Mouse (Mus musculus): ENCODE results near the gene Rtn4rl1. TPM values are rescaled to one million over a fixed set of nuclear protein-coding genes. Genes with fewer than 3 reads are reported as not detected.

The Rtn4rl1 gene
- polyA plus RNA-seq, 1 experiment, result 11.1 TPM

DNA sequence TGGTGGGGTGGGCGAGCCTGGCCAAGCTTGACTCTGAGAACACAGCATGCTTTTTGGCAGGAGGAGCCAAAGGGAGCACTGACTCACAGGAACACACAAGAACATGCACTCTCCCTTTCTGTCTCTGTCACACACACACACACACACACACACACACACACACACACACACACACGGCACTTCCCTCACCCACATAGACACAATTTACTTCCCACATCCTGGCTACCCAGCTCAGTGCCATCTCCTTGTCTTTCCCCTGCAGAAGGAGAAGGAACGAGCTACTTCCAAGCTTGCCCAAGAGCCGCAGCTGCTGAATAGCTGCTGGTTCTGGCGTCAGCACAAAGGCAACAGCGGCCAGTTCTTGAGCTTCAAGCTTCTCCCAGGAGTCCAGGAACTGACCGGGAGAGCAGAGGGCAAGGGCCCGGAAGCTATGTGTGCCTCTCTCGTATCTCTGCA is 74.3 kb downstream of the Rtn4rl1 start:
- DNase-seq (ENCODE audit: low read depth in 1 of 2, low spot score in 2 of 2), result no peak
- Histone ChIP-seq H3K27me3 (ENCODE audit: control insufficient read depth, insufficient read depth, low read length) (no peaks in the 10 kb centered on the region), H3K4me1 (ENCODE audit: control insufficient read depth, insufficient read depth, insufficient read length) (peaks cover 3% of the 10 kb centered on the region; the same call in 1 of the 2 replicates), H3K4me3 (ENCODE audit: extremely low read depth, insufficient read depth, insufficient read length) (no peak overlapping the region), H3K27ac (ENCODE audit: insufficient read depth, low read length) (no peak overlapping the region; the same call in 1 of the 2 replicates), H3K36me3 (ENCODE audit: control insufficient read depth, insufficient read depth, low read length) (no peaks in the 10 kb centered on the region)
- WGBS, result 63% methylated on average over 9 of the region's 9 CpGs
- TF ChIP-seq CTCF (IDR thresholded peaks at IDR 0.05; ENCODE audit: extremely low read depth, insufficient read depth, insufficient read length, insufficient replicate concordance), result no peak
- no peak for TF ChIP-seq POLR2A (IDR thresholded peaks at IDR 0.05; ENCODE audit: low read depth, low read length)

DNA sequence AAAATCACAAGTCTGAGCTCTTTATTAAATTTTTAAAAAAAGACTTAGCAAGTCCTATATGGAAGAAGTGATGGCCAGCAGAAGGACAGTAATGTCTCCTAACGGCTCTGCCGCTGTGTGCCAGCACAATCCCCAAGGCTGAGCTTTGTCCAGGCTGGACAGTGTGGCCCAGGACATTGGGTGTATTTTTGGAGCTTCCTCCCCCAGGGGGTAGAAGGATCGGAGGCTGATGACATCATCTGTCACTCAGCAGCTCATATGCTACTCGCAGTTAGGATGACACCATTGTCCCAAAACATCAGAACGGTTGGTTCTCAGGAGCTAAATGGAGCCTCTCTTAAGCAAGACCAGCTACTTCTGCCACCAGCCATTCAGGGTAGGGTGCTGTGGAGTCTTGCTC is 74.9 kb downstream of the Rtn4rl1 start:
- Histone ChIP-seq H3K36me3 (ENCODE audit: control insufficient read depth, insufficient read depth, low read length) (no peaks in the 10 kb centered on the region), H3K4me1 (ENCODE audit: control insufficient read depth, insufficient read depth, insufficient read length) (peaks cover 3% of the 10 kb centered on the region; the same call in 1 of the 2 replicates), H3K27ac (ENCODE audit: insufficient read depth, low read length) (no peak overlapping the region), H3K4me3 (ENCODE audit: extremely low read depth, insufficient read depth, insufficient read length) (no peak overlapping the region), H3K27me3 (ENCODE audit: control insufficient read depth, insufficient read depth, low read length) (no peaks in the 10 kb centered on the region)
- TF ChIP-seq CTCF (IDR thresholded peaks at IDR 0.05; ENCODE audit: extremely low read depth, insufficient read depth, insufficient read length, insufficient replicate concordance) (no peak), POLR2A (IDR thresholded peaks at IDR 0.05; ENCODE audit: low read depth, low read length) (no peak)
- WGBS, result 88% methylated on average over 5 of the region's 5 CpGs
- DNase-seq (ENCODE audit: low read depth in 1 of 2, low spot score in 2 of 2), result no peak

DNA sequence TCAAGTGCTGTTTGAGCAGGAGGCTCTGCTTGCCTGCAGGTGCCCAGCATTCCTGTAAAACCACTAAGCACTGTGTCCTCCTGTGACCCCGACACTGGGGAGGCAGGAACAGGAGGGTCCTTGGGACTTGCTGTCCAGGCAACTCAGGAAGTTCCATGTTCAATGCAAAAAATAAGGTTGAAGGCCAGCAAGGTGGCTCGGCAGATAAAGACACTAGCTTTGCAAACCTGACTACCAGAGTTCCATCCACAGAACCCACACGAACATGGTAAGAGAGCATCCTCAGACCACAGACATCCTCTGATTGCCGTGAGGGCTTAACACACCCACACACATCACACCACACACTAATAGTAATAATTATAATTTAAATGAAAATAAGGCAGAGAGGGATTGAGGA is 75.6 kb downstream of the Rtn4rl1 start:
- Histone ChIP-seq H3K27ac (ENCODE audit: insufficient read depth, low read length) (no peak overlapping the region), H3K36me3 (ENCODE audit: control insufficient read depth, insufficient read depth, low read length) (no peaks in the 10 kb centered on the region), H3K4me3 (ENCODE audit: extremely low read depth, insufficient read depth, insufficient read length) (no peak overlapping the region), H3K27me3 (ENCODE audit: control insufficient read depth, insufficient read depth, low read length) (no peaks in the 10 kb centered on the region), H3K4me1 (ENCODE audit: control insufficient read depth, insufficient read depth, insufficient read length) (peaks cover 4% of the 10 kb centered on the region; the same call in 1 of the 2 replicates)
- TF ChIP-seq POLR2A (IDR thresholded peaks at IDR 0.05; ENCODE audit: low read depth, low read length), result no peak
- TF ChIP-seq CTCF (IDR thresholded peaks at IDR 0.05; ENCODE audit: extremely low read depth, insufficient read depth, insufficient read length, insufficient replicate concordance), result no peak
- no peak for DNase-seq (ENCODE audit: low read depth in 1 of 2, low spot score in 2 of 2)
- WGBS, result 44% methylated on average over 4 of the region's 4 CpGs

DNA sequence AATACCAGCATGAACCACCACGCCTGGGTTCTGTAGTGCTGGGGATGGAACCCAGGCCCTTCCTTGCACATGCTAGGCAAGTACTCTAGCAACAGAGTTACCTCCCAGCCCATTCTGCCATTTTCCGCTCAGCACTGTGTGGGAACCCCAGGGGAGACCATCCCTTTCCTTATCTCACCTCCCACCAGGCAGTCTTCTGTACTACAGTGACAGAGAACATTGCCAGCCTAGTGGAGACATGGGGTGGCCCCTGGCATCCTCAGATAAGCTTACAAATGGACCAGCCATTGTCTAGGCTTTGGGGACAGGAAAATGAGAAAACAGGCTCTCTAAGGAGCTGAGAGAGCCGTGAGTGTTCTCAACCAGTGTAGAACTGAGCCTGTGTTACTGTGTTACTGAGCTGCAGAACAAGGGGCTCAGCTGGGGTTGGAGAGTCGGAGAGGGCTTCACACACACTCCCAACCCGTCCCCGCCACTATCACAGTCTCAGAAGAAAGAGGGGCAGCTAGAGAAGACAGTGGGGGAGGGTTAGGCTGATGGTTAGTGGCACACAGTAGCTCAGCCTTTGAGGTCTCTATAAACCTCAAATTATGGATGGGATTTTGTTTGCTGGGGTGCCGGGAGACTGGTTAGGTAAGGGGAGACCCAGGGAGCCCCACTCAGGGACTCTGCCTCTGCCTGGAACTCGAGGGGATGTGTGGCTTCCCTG is 76.8 kb downstream of the Rtn4rl1 start:
- no peak for TF ChIP-seq CTCF (IDR thresholded peaks at IDR 0.05; ENCODE audit: extremely low read depth, insufficient read depth, insufficient read length, insufficient replicate concordance)
- no peak for DNase-seq (ENCODE audit: low read depth in 1 of 2, low spot score in 2 of 2)
- Histone ChIP-seq H3K27ac (ENCODE audit: insufficient read depth, low read length) (peak overlapping the region; percentile 31; the same call in 1 of the 2 replicates), H3K36me3 (ENCODE audit: control insufficient read depth, insufficient read depth, low read length) (no peaks in the 10 kb centered on the region), H3K27me3 (ENCODE audit: control insufficient read depth, insufficient read depth, low read length) (no peaks in the 10 kb centered on the region), H3K4me1 (ENCODE audit: control insufficient read depth, insufficient read depth, insufficient read length) (peaks cover 8% of the 10 kb centered on the region; the same call in 1 of the 2 replicates), H3K4me3 (ENCODE audit: extremely low read depth, insufficient read depth, insufficient read length) (no peak overlapping the region)
- WGBS, result 80% methylated on average over 8 of the region's 8 CpGs

DNA sequence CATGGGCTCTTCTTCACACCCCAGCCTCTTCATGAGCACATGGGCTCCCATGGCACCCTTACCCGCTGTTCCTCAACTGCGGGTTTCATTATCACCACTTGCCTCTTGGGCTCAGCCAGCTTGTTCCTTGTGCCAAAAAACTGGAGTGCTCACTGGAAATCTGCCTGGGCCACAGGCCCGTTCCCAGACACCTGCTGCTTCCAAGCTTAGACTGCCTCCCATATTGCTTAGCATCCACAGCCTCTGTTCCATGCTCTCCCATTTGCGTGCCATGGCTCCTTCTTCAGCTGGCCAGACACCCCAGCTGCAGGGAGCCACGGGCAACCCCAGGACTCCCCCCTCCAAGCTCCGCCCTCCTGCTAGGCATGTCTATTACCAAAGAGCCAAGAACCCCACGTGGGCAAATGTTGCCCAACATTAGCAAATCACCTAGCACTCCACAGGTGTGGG is 77.4 kb downstream of the Rtn4rl1 start:
- Histone ChIP-seq H3K27ac (ENCODE audit: insufficient read depth, low read length) (0 out of 2 replicates have a peak overlapping the region, but pooled peaks have one; percentile 31), H3K36me3 (ENCODE audit: control insufficient read depth, insufficient read depth, low read length) (no peaks in the 10 kb centered on the region), H3K4me3 (ENCODE audit: extremely low read depth, insufficient read depth, insufficient read length) (no peak overlapping the region), H3K27me3 (ENCODE audit: control insufficient read depth, insufficient read depth, low read length) (no peaks in the 10 kb centered on the region), H3K4me1 (ENCODE audit: control insufficient read depth, insufficient read depth, insufficient read length) (peaks cover 8% of the 10 kb centered on the region; the same call in 1 of the 2 replicates)
- 66% methylated on average over 7 of the region's 7 CpGs for WGBS
- no peak for DNase-seq (ENCODE audit: low read depth in 1 of 2, low spot score in 2 of 2)
- TF ChIP-seq CTCF (IDR thresholded peaks at IDR 0.05; ENCODE audit: extremely low read depth, insufficient read depth, insufficient read length, insufficient replicate concordance), result no peak
- no peak for TF ChIP-seq POLR2A (IDR thresholded peaks at IDR 0.05; ENCODE audit: low read depth, low read length)

DNA sequence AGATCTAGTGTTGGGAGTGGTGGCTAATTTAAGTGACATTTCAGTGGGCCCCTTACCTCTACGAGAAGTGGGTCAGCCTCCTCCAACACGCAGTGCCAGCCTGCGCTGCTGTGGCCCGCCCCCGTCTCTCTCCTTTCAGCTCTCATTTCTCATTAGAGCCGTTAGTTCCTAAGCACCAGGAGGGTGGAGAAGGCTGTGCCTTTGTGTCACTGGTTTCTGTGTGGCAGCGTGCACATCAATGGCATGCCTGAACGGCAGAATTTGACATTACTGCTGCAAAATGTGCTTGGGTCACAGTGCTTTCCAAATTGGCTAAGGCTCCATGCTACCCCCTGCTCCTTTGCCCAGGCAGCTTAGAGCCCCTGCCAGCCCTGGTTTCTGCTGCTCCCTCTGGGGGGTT is 79.9 kb downstream of the Rtn4rl1 start:
- 44% methylated on average over 8 of the region's 8 CpGs for WGBS
- DNase-seq (ENCODE audit: low read depth in 1 of 2, low spot score in 2 of 2), result no peak
- no peak overlapping the region for H3K27ac ChIP-seq (ENCODE audit: insufficient read depth, low read length)
- no peak overlapping the region for H3K4me3 ChIP-seq (ENCODE audit: extremely low read depth, insufficient read depth, insufficient read length)
- TF ChIP-seq POLR2A (IDR thresholded peaks at IDR 0.05; ENCODE audit: low read depth, low read length), result no peak
- no peak for TF ChIP-seq CTCF (IDR thresholded peaks at IDR 0.05; ENCODE audit: extremely low read depth, insufficient read depth, insufficient read length, insufficient replicate concordance)
- H3K27me3 ChIP-seq (ENCODE audit: control insufficient read depth, insufficient read depth, low read length), result no peaks in the 10 kb centered on the region
- peaks cover 8% of the 10 kb centered on the region; the same call in 1 of the 2 replicates for H3K4me1 ChIP-seq (ENCODE audit: control insufficient read depth, insufficient read depth, insufficient read length)
- no peaks in the 10 kb centered on the region for H3K36me3 ChIP-seq (ENCODE audit: control insufficient read depth, insufficient read depth, low read length)

DNA sequence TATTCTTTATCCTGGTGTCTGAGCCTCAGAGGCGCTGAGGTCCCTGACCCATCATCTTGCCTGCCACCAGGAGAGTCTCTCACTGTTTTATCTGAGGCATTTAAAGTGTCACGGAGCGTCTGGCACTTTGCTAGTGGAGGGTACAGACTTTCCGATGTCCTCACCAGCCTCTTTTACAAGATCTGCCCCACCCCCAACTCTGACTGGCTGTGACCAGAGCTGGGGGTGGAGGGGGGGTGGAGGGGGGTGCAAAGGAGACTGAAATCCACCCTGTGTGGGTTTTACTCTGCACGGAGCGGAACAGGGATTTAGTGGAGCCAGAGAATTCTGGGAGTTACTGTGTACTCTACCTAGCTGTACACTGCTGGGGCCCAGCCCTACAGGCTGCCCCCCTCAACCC is 81.5 kb downstream of the Rtn4rl1 start:
- H3K4me1 ChIP-seq (ENCODE audit: control insufficient read depth, insufficient read depth, insufficient read length), result peaks cover 19% of the 10 kb centered on the region; the same call in 1 of the 2 replicates
- TF ChIP-seq POLR2A (IDR thresholded peaks at IDR 0.05; ENCODE audit: low read depth, low read length) (no peak), CTCF (IDR thresholded peaks at IDR 0.05; ENCODE audit: extremely low read depth, insufficient read depth, insufficient read length, insufficient replicate concordance) (no peak)
- 91% methylated on average over 6 of the region's 6 CpGs for WGBS

More for the DNA sequence above, 81.5 kb downstream of the Rtn4rl1 start:
- DNase-seq (ENCODE audit: low read depth in 1 of 2, low spot score in 2 of 2), result no peak
- Histone ChIP-seq H3K27ac (ENCODE audit: insufficient read depth, low read length) (no peak overlapping the region), H3K27me3 (ENCODE audit: control insufficient read depth, insufficient read depth, low read length) (no peaks in the 10 kb centered on the region), H3K4me3 (ENCODE audit: extremely low read depth, insufficient read depth, insufficient read length) (no peak overlapping the region), H3K36me3 (ENCODE audit: control insufficient read depth, insufficient read depth, low read length) (no peaks in the 10 kb centered on the region)
